Mouse (Mus musculus) gastrocnemius, postnatal 4 days (tissue): ENCODE measurements around the gene 2610318N02Rik. TPM values are rescaled to one million over a fixed set of nuclear protein-coding genes. Genes with fewer than 3 reads are reported as not detected.

ENCODE experiments used
- microRNA-seq: library from miRNA; unstranded; fragments of <30 nt; microRNA quantifications from one replicate; pipeline ENCODE4 v1.2.0, GENCODE M21; 2021
- total RNA-seq, 2 experiments: library from RNA; stranded (reverse); gene quantifications; 2 replicates each; pipeline ENCODE4 v1.2.3; 2021

The 2610318N02Rik gene
- total RNA-seq, 2 experiments from 2014 or later = 1.5 to 3.0 TPM

Small RNA genes lying within 50 kb of the gene (microRNA-seq; reads per million reads assigned to microRNA genes)
- gene Mir130b = 302 reads per million, percentile 61 among the genes with 10 or more reads in this experiment
- 11.2 reads per million, percentile 28 among the genes with 10 or more reads in this experiment for gene Mir301b

Other genes with a start within 250 kb of the 2610318N02Rik start
- gene Ppm1f, start 228.7 kb downstream of the 2610318N02Rik start, total RNA-seq = 10 to 100 TPM; 28.4 to 28.8 TPM
- 100 to 1,000 TPM; 121 to 124 TPM for gene Mapk1, start 141.8 kb downstream of the 2610318N02Rik start, total RNA-seq
- 1 to 10 TPM; 4.9 to 6.1 TPM for gene Ypel1, start 55.5 kb downstream of the 2610318N02Rik start, total RNA-seq
- 10 to 100 TPM; 48.2 to 56.1 TPM for gene Ppil2, start 13.9 kb downstream of the 2610318N02Rik start, total RNA-seq
- 1 to 10 TPM; 8.0 to 10.0 TPM for gene Sdf2l1, start 7.2 kb upstream of the 2610318N02Rik start, total RNA-seq
- gene Ydjc, start 19.5 kb upstream of the 2610318N02Rik start, total RNA-seq = 1 to 10 TPM in 1 of 2 experiments, under 1 TPM in 1; 0.61 to 1.1 TPM
- 1 to 10 TPM in 1 of 2 experiments, under 1 TPM in 1; 0.26 to 1.6 TPM for gene Ccdc116, start 22.1 kb upstream of the 2610318N02Rik start, total RNA-seq
- 100 to 1,000 TPM; 166 to 178 TPM for gene Ube2l3, start 77.5 kb upstream of the 2610318N02Rik start, total RNA-seq
- gene Rimbp3, start 83.4 kb upstream of the 2610318N02Rik start, total RNA-seq = under 1 TPM; 0.22 to 0.29 TPM
- 1 to 10 TPM; 2.7 to 3.9 TPM for gene Hic2, start 108.4 kb upstream of the 2610318N02Rik start, total RNA-seq
- gene Tmem191c, start 150.9 kb upstream of the 2610318N02Rik start, total RNA-seq = 1 to 10 TPM; 4.4 to 5.8 TPM
- 1 to 10 TPM in 1 of 2 experiments, under 1 TPM in 1; 0.78 to 1.9 TPM for gene Serpind1, start 206.2 kb upstream of the 2610318N02Rik start, total RNA-seq